Mouse (Mus musculus) effector memory CD4-positive, alpha-beta T cell, adult 5 months (primary cell): ENCODE results near the gene Eefsec. TPM values are rescaled to one million over a fixed set of nuclear protein-coding genes. Genes with fewer than 3 reads are reported as not detected.

Experiments
- polyA plus RNA-seq: library from polyadenylated mRNA; unstranded; fragments of 100-300 nt; shearing (Covaris generic); gene quantifications from one replicate; pipeline ENCODE4 v1.2.1, GENCODE M21; 2017

Gene Eefsec
- polyA plus RNA-seq = 44.4 TPM

DNA sequence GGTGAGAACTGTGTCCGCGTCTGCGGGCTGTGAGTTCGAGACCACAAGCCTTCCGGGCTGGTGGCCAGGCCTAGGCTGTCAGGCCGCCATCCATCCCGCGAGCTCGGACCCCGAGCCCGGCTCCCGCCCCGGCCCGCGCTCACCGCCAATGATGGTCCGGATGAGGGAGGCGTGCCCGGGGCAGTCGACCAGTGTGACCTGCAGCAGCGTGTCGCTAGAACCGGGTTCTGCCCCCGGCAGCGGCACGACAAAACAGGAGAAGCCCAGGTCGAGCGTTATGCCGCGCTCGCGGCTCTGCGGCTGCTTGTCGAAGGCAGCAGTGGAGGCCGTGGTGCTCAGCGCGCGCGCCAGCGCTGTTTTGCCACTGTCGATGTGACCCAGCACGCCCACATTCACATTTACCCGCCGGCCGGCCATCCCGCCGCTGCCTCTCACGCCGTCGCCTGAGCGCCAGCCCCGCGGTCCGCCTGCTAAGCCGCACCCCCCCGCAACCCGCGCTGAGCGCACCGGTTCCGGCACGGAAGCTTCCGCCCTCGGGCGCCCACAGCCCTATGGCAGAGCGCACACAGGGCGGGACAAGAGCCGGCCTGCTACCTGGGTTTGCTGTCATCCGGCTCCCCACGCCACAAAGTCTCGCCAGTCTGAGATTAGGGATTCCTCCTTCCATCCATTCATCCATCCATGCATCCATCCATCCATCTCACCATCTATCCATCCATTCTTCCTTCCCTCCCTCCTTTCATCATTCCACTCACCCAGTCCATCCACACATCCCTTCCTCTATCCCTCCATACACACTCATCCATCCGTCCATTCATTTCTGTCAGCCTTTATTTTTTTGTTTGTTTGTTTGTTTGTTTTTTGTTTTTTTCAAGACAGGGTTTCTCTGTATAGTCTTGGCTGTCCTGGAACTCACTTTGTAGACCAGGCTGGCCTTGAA is at the start of gene Eefsec:
TSS of gene Eefsec (minus strand) at position 477 of the 940 bp plus-strand sequence.

DNA sequence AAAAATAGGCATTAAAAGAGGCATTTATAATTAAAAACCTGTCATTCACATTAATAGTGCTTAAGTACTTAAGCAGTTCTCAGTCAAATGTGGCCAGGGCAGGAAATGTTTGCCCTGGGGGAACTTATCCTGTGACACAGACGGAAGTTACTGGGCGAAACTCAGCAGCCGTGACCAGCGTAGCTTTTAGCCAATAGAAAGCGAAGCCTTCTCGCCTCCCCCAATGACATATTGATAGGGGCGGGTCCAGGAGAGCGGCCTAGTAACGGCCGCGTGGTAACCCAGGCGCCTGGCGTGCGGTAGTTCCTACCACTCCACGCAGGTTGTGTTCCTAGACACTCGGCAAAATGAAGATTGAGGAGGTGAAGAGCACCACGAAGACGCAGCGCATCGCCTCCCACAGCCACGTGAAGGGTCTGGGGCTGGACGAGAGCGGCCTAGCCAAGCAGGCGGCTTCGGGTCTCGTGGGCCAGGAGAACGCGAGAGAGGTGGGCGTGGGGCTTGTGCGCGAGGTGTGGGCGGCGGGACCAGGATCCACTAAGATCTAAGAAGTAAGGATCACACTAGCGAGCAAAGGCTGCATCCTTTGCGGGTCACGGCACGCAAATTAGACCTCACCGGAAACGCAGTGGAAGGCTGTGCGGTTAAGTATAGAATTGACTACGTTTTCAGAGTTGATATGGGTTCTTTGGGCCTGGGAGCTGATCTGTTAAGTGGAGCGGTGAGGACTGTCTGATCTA is 19.0 kb upstream of the Eefsec start, which contains the start of gene Ruvbl1:
TSS of gene Ruvbl1 (plus strand) at position 229 of the 740 bp plus-strand sequence.

DNA sequence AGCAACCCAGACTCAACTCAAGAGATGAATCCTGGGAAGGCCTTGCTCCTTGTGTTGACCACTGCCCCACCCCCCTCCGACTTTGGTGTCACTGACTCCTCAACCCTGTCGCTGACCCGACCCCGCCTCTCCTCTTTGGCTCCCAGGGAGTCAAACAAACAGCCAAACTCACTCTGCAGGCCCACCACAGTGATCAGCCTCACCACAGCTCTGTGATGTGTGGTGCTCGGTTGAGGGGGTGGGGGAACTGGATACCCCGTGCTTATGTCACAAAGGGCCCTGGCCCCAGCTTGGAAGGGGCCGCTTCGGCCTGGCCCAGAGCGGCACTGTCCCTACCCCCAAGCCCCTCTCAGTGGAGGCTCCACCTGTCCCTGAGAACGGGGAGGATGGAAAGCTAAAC is 224.4 kb downstream of the Eefsec start, which contains the start of gene Dnajb8:
TSS of gene Dnajb8 (plus strand) at position 301 of the 400 bp plus-strand sequence.

Other genes with a start within 250 kb of the Eefsec start
- gene Dnajb8, start 224.3 kb downstream of the Eefsec start, polyA plus RNA-seq = not detected
- gene Ruvbl1, start 18.9 kb upstream of the Eefsec start, polyA plus RNA-seq = 53.8 TPM
- 200 TPM for gene Sec61a1, start 72.4 kb upstream of the Eefsec start, polyA plus RNA-seq
- gene Kbtbd12, start 191.4 kb upstream of the Eefsec start, polyA plus RNA-seq = not detected